Mouse (Mus musculus): ENCODE data around the gene Paqr5. TPM values are rescaled to one million over a fixed set of nuclear protein-coding genes. Genes with fewer than 3 reads are reported as not detected.

Paqr5 gene
- polyA plus RNA-seq, 1 experiment from 2014 or later: 11.3 TPM

DNA sequence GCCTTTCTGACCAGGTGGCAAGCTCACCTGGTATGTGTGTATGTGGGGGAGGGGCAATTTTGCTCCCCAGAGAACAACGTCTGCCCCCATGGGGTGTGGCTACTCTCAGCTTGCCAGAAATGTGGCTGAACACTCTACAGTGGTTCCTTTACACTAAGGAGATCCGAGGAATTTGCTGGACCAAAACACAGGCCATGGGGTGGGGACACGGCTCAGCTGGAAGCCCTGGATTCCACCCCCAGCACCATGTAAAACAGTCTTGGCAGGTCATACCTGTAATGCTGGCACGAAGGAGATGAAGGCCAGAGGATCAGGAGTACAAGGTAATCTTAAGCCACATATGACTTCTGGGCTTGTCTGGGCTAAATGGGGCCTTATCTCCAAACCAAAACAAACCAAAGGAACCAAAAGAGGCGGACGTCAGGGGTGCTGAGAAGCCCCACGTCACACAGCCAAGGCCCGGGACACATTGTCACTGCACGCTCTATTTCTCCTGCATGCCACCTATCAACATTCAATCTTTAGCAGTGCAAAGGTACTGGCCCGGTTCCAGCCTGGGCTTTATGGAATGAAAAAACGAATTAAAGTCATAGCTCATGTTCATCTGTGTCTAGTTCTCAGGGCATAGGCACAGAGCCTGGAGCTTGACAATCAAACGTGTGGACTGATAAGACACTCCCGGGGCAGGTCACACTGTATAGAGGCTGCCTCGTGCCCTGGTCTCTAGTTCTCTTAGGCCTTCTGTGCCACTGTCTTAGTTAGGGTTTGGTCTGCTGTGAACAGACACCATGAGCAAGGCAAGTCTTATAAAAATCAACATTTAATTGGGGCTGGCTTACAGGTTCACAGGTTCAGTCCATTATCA is 8.2 kb downstream of the Paqr5 start:
- peaks cover 19% of the 10 kb centered on the region for H3K4me1 ChIP-seq (ENCODE audit: control insufficient read depth, insufficient read depth, low read length)
- H3K4me2 ChIP-seq (ENCODE audit: low read depth, low read length): no peak overlapping the region
- H3K4me3 ChIP-seq (ENCODE audit: low read length): no peak overlapping the region
- no peak overlapping the region for H3K27ac ChIP-seq (ENCODE audit: low read length)
- WGBS: 63% methylated on average over 14 of the region's 14 CpGs
- no peak overlapping the region for H3K9ac ChIP-seq (ENCODE audit: low read depth, low read length)
- no peaks in the 10 kb centered on the region for H3K9me3 ChIP-seq (ENCODE audit: control insufficient read depth, low read length)
- peak; percentile 44; the same call in 1 of the 2 replicates for ATAC-seq
- H3K27me3 ChIP-seq (replicated peaks; ENCODE audit: control insufficient read depth, insufficient read depth, low read length): no peaks in the 10 kb centered on the region
- H3K36me3 ChIP-seq (ENCODE audit: control insufficient read depth, insufficient read depth, low read length): no peaks in the 10 kb centered on the region

DNA sequence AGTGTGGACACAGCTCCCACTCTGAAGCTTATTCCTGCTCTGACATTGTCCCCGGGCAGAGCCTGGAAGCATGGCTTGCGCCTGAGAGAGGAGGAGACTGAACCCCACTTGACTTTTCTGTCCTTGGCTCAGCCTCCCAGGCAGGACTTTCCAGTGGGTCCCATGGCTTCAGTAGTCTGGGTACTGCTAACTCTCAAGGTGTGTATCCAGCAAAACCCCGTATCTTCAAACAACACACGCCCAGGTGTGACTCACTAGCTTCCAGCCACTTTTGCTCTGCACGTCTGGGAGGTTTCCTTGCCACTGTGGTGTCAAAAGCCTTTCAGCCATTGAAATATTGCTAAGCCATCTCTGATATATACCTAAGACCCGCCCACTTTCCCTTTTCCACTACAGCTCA is 9.3 kb downstream of the Paqr5 start:
- 0 out of 2 replicates have a peak, but pooled peaks have one; percentile 18 for ATAC-seq
- no peak overlapping the region for H3K27ac ChIP-seq (ENCODE audit: low read length)
- no peaks in the 10 kb centered on the region for H3K27me3 ChIP-seq (replicated peaks; ENCODE audit: control insufficient read depth, insufficient read depth, low read length)
- no peak overlapping the region for H3K9ac ChIP-seq (ENCODE audit: low read depth, low read length)
- WGBS: 64% methylated on average over 6 of the region's 6 CpGs
- H3K9me3 ChIP-seq (ENCODE audit: control insufficient read depth, low read length): no peaks in the 10 kb centered on the region
- H3K36me3 ChIP-seq (ENCODE audit: control insufficient read depth, insufficient read depth, low read length): no peaks in the 10 kb centered on the region
- no peak overlapping the region for H3K4me2 ChIP-seq (ENCODE audit: low read depth, low read length)
- no peak overlapping the region for H3K4me3 ChIP-seq (ENCODE audit: low read length)
- H3K4me1 ChIP-seq (ENCODE audit: control insufficient read depth, insufficient read depth, low read length): peaks cover 13% of the 10 kb centered on the region

- Histone ChIP-seq H3K4me1 (ENCODE audit: control insufficient read depth, insufficient read depth, low read length) (peaks cover 9% of the 10 kb centered on the region; the same call in 1 of the 2 replicates), H3K36me3 (ENCODE audit: control insufficient read depth, insufficient read depth, low read length) (no peaks in the 10 kb centered on the region), H3K27ac (ENCODE audit: low read length) (no peak overlapping the region), H3K4me3 (ENCODE audit: low read length) (no peak overlapping the region), H3K9ac (ENCODE audit: low read depth, low read length) (no peak overlapping the region), H3K4me2 (ENCODE audit: low read depth, low read length) (no peak overlapping the region), H3K9me3 (ENCODE audit: control insufficient read depth, low read length) (no peaks in the 10 kb centered on the region), H3K27me3 (replicated peaks; ENCODE audit: control insufficient read depth, insufficient read depth, low read length) (no peaks in the 10 kb centered on the region)
- WGBS: 53% methylated on average over 3 of the region's 3 CpGs
- ATAC-seq: no peak
These were observed 11.2 kb downstream of the Paqr5 start for GRCm38 (mm10) chr9:62015504-62015903.

DNA sequence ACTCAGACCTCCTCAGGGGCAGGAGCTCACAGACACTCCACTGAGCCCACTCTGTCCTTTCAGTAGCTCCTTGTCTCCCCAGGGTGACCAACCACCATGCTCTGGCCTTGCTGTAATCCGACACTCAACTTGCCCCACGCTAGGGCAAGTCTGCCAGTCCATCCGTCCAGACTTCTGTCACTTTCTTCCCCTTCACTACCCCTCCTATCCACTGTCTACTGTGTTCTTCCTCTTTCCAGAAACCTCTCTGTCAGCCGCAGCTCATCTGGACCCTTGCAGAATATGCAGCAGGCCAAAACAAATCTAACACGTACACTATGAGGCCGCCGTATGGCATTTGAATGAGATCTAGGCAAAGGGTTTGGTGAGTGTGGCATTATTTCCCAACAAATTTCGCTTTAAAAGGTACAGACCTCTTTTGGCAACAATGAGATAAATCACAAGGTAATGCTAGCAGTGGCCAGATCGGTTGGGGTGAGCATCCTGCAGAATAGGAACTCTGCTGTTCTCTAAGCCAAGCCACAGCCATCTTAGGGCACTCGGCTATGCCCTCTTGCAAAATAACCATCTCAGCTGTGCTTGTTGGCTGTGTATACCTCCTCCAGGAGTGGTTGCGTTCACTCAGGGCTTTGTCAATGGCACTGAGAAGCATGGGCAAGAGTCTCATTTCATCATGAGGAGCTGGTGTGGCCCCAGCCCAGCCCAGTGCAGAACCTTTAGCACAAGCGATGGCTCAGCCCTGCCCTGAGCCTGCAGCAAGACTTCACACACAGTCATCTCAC is 13.1 kb downstream of the Paqr5 start:
- Histone ChIP-seq H3K36me3 (ENCODE audit: control insufficient read depth, insufficient read depth, low read length) (no peaks in the 10 kb centered on the region), H3K4me3 (ENCODE audit: low read length) (no peak overlapping the region), H3K27me3 (replicated peaks; ENCODE audit: control insufficient read depth, insufficient read depth, low read length) (no peaks in the 10 kb centered on the region), H3K4me1 (ENCODE audit: control insufficient read depth, insufficient read depth, low read length) (peaks cover 12% of the 10 kb centered on the region), H3K9ac (ENCODE audit: low read depth, low read length) (no peak overlapping the region), H3K9me3 (ENCODE audit: control insufficient read depth, low read length) (no peaks in the 10 kb centered on the region), H3K27ac (ENCODE audit: low read length) (no peak overlapping the region), H3K4me2 (ENCODE audit: low read depth, low read length) (no peak overlapping the region)
- WGBS: 73% methylated on average over 12 of the region's 12 CpGs
- no peak for ATAC-seq

DNA sequence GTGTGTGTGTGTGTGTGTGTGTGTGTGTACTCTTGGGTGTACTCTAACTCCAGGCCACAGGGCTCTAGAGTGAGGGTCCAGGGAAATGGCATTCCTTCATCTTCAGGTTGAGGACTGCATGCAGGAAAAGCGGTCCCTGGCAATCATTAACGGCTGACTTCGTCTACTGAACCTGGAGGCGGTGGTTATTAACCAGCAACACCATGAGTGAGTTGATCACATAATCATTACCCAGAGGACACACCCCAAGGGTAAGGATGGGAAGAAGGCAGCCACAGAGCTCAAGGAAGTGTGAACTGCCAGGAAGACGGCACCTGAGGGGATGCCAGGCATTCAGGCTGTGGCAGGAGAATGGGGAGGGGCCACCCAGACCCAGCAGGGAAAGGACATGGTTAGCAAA is 18.3 kb downstream of the Paqr5 start:
- peak; percentile 89 for ATAC-seq
- 47% methylated on average over 5 of the region's 5 CpGs for WGBS
- Histone ChIP-seq H3K36me3 (ENCODE audit: control insufficient read depth, insufficient read depth, low read length) (no peaks in the 10 kb centered on the region), H3K9me3 (ENCODE audit: control insufficient read depth, low read length) (no peaks in the 10 kb centered on the region), H3K9ac (ENCODE audit: low read depth, low read length) (no peak overlapping the region), H3K27ac (ENCODE audit: low read length) (0 out of 2 replicates have a peak overlapping the region, but pooled peaks have one; percentile 19), H3K27me3 (replicated peaks; ENCODE audit: control insufficient read depth, insufficient read depth, low read length) (no peaks in the 10 kb centered on the region), H3K4me1 (ENCODE audit: control insufficient read depth, insufficient read depth, low read length) (peaks cover 21% of the 10 kb centered on the region), H3K4me2 (ENCODE audit: low read depth, low read length) (peak overlapping the region; percentile 30), H3K4me3 (ENCODE audit: low read length) (no peak overlapping the region)

DNA sequence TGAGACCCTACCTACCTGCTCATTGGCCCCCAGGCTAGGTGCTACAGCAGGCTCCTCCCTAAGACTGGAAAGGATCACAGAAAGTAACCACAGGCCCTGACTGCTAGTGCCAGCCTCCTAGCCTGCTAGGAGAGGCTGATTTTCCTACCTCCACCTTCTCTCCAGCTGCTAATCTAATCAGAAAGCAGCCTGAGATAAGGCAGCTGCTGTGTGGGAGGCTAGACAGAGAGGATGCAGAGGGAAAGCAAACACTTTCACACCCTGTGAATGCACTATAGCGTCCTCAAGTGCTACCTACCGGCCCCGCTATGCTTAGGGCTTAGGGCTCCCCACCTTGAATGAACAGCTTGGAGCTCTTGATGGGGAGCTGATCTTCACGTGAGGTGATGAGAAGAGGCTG is 19.6 kb downstream of the Paqr5 start:
- Histone ChIP-seq H3K4me3 (ENCODE audit: low read length) (no peak overlapping the region), H3K27ac (ENCODE audit: low read length) (no peak overlapping the region), H3K9ac (ENCODE audit: low read depth, low read length) (peak overlapping the region; percentile 11; the same call in 1 of the 2 replicates), H3K9me3 (ENCODE audit: control insufficient read depth, low read length) (no peaks in the 10 kb centered on the region), H3K27me3 (replicated peaks; ENCODE audit: control insufficient read depth, insufficient read depth, low read length) (no peaks in the 10 kb centered on the region), H3K36me3 (ENCODE audit: control insufficient read depth, insufficient read depth, low read length) (no peaks in the 10 kb centered on the region), H3K4me1 (ENCODE audit: control insufficient read depth, insufficient read depth, low read length) (peaks cover 21% of the 10 kb centered on the region), H3K4me2 (ENCODE audit: low read depth, low read length) (no peak overlapping the region)
- 37% methylated on average over 4 of the region's 4 CpGs for WGBS
- ATAC-seq: peak; percentile 76

DNA sequence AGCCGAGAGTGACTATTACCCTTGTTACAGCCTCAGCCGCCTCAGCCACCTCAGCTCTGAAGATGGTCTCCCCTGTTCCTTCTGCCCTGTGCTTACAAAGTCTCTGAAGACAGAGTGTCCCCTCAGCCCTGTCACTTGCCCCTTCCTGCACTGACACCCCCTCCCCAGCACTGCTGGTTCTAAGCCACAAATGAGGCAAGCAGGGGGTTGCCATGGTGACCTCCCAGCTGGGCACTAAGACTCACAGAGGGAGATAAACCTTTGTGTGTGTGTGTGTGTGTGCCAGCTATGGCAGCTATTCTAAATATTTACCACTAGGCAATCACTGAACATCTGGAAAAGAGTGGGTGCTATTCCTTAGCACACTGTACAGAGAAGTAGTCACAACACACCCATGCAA is 23.0 kb downstream of the Paqr5 start:
- no peak for ATAC-seq
- WGBS: 47% methylated on average over 2 of the region's 2 CpGs
- no peak overlapping the region for H3K4me3 ChIP-seq (ENCODE audit: low read length)

GRCm38 (mm10) chr9:61999653-62000420 is 26.8 kb downstream of the Paqr5 start:
- Histone ChIP-seq H3K4me1 (ENCODE audit: control insufficient read depth, insufficient read depth, low read length) (peaks cover 13% of the 10 kb centered on the region; the same call in 1 of the 2 replicates), H3K36me3 (ENCODE audit: control insufficient read depth, insufficient read depth, low read length) (no peaks in the 10 kb centered on the region), H3K4me3 (ENCODE audit: low read length) (no peak overlapping the region), H3K9me3 (ENCODE audit: control insufficient read depth, low read length) (no peaks in the 10 kb centered on the region), H3K4me2 (ENCODE audit: low read depth, low read length) (no peak overlapping the region; the same call in 1 of the 2 replicates), H3K27me3 (replicated peaks; ENCODE audit: control insufficient read depth, insufficient read depth, low read length) (no peaks in the 10 kb centered on the region), H3K27ac (ENCODE audit: low read length) (peak overlapping the region; percentile 38; the same call in 1 of the 2 replicates), H3K9ac (ENCODE audit: low read depth, low read length) (no peak overlapping the region)
- WGBS: 53% methylated on average over 6 of the region's 6 CpGs
- peak; percentile 94 for ATAC-seq

More for the DNA sequence above, 23.0 kb downstream of the Paqr5 start:
- H3K27me3 ChIP-seq (replicated peaks; ENCODE audit: control insufficient read depth, insufficient read depth, low read length): no peaks in the 10 kb centered on the region
- no peaks in the 10 kb centered on the region for H3K9me3 ChIP-seq (ENCODE audit: control insufficient read depth, low read length)
- no peak overlapping the region for H3K4me2 ChIP-seq (ENCODE audit: low read depth, low read length)
- no peak overlapping the region for H3K27ac ChIP-seq (ENCODE audit: low read length)
- H3K36me3 ChIP-seq (ENCODE audit: control insufficient read depth, insufficient read depth, low read length): no peaks in the 10 kb centered on the region
- H3K4me1 ChIP-seq (ENCODE audit: control insufficient read depth, insufficient read depth, low read length): peaks cover 22% of the 10 kb centered on the region
- H3K9ac ChIP-seq (ENCODE audit: low read depth, low read length): no peak overlapping the region

DNA sequence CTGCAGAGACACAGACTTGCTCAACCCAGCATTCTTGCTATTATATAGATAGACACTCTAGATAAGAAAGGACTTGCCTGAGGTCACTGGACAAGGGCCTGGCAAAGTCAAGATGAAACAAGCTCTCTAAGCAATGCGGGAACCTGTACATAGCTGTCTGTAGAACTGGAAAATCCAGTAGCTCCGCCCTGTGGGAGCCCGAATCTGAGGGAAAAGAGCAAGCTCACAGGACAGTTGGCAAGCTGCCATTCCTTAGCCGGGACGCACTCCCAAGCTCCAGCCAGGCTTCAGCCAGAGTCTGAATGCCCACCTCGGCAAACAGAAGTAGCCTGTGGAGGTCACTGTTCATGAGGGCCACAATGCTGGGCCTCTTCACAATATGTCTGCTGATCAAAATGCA is 28.8 kb downstream of the Paqr5 start:
- Histone ChIP-seq H3K27ac (ENCODE audit: low read length) (peak overlapping the region; percentile 19; the same call in 1 of the 2 replicates), H3K4me1 (ENCODE audit: control insufficient read depth, insufficient read depth, low read length) (peaks cover 13% of the 10 kb centered on the region; the same call in 1 of the 2 replicates), H3K9me3 (ENCODE audit: control insufficient read depth, low read length) (no peaks in the 10 kb centered on the region), H3K4me2 (ENCODE audit: low read depth, low read length) (no peak overlapping the region), H3K4me3 (ENCODE audit: low read length) (no peak overlapping the region), H3K9ac (ENCODE audit: low read depth, low read length) (no peak overlapping the region), H3K27me3 (replicated peaks; ENCODE audit: control insufficient read depth, insufficient read depth, low read length) (no peaks in the 10 kb centered on the region), H3K36me3 (ENCODE audit: control insufficient read depth, insufficient read depth, low read length) (no peaks in the 10 kb centered on the region)
- WGBS: 17% methylated on average over 6 of the region's 6 CpGs
- peak; percentile 69 for ATAC-seq

Measured in intestine, embryonic 16.5 days (tissue).